Mouse (Mus musculus) lung, postnatal 14 days (tissue): ENCODE results near the gene Cep95.
"Not testable (repeated sequence)": the region's sequence is repeated elsewhere in the genome, so short reads cannot be mapped to it uniquely, and the experiment has no call there.

ENCODE experiments used
- DNase-seq: peaks from one replicate; pipeline ENCODE4 v3.0.0; 2021

Cep95 gene

GRCm38 (mm10) chr11:106788775-106789459 is at the start of gene Cep95, which contains the start of gene Ddx5:
TSS of gene Cep95 (plus strand) at chr11:106789252.
TSS of gene Ddx5 (minus strand) at chr11:106789185.
- DNase-seq, result peak; percentile 98

- DNase-seq, result not testable (repeated sequence)
Measured at GRCm38 (mm10) chr11:106740724-106741123, 48.3 kb upstream of the Cep95 start.

DNA sequence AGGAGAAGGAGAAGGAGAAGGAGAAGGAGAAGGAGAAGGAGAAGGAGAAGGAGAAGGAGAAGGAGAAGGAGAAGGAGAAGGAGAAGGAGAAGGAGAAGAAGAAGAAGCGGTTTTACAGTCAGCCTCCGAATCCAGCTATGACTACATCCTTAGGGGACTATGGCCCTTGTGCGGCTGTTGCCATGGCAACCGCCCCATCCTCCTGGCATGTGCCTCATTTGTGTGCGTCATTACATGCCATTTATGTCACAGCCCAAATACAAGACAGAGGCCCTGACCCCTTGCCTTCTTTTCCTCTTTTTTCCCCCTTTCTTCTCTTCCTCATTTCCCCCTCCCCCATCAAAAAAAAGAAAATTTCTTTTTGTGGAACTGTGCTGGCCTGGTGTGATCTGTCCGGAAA is 47.8 kb upstream of the Cep95 start:
- peak; percentile 23 for DNase-seq

- no peak for DNase-seq
Measured at GRCm38 (mm10) chr11:106741826-106742225, 47.2 kb upstream of the Cep95 start.

DNA sequence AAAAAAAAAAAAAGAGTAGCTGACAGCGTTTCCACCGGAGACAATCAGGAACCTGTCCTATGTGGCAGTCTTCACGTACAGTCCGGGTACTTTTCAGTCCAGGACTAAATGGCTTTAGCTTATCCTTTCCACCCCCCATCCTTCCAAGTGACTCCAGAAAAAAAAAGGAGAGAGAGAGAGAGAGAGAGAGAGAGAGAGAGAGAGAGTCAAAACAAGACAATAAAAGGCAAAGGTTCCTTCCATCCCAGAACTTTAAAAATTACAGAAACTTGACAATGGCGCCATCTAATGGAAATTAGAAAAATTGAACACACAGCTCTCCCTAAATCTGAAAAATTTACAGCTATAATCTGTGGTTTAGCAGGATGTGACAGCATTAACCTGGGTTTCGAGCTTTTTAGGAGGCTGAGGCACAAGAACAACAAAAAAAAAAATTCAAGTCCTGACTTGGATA is 46.6 kb upstream of the Cep95 start:
- no peak for DNase-seq

- DNase-seq, result no peak
Measured at GRCm38 (mm10) chr11:106744949-106745348, 44.1 kb upstream of the Cep95 start.

GRCm38 (mm10) chr11:106749557-106750120 is 39.4 kb upstream of the Cep95 start:
- DNase-seq, result not testable (repeated sequence)

DNA sequence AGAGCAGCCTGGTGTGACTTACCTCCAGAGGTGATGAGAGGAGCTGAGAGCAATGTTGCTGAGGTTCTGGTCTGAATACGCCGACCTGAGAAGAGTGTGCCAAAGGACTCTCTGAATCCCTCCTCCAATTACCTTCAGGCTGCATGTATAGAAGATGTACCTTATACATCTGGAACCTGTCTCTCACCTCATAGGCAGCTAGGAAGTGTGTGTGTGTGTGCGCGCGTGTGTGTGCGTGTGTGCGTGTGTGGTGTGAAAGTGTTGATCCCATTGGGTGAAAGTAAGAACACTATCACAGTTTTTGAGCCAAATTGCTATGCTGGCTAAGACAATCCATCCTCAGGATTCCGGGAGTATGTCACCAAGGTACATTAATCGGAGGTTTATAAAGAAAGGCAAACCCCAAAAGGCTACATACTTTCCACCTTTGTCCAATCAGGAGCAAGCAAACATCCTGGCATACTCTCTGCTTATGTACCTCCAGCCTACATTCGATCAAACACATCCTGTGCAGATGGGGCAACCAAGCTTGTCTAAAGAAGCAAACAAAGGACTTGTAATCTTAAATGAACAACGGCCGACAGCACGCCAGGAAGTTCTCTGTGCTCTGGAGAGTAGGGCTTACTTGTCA is 38.8 kb upstream of the Cep95 start, which contains the start of gene Pecam1:
TSS of gene Pecam1 (minus strand) at position 508 of the 631 bp plus-strand sequence.
- DNase-seq, result no peak

DNA sequence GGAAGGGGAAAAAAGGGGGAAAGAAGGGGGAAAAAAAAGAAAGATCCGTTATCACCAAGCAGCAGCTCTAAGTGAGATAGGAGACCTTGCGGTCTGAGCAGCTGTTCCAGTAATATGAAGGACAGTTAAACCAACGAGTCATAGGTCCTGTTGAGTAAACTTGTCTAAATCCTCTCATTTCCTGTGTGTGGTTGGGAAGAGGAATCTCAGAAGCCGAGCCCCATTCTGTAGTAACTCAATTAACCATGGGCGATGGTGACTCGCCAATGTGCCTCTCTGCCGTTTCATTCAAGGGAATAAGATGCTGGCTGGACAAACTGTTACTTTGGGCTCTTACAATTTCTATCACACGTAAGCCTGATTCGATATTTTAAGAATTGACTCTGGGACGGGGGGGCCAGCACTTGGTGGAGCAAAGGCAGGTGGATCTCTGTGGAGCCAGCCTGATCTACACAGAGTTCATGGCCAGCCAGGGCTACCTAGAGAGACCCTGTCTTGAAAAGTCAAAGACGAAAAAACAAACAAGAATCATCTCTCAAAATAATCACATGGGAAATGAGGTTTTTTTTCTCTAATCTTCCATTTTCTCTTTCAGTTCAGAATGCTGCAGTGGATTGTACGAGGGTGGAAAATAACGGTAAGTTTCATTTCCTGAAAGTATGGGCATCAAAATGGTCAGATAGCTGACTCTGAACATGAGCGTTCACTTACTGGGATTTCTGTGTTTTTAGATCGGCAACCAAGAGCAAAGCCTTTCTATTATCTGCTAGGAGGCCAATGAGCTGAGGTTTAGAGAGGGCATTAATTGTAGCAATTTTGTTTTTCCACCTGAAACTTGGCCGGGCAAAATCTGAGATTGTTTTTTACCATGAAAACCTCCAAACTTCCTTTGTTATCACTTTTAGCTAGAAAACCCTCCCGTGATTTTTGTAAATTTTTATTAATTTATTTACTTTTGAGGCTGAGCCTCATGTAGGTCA is 37.7 kb upstream of the Cep95 start, which contains the start of gene Milr1:
TSS of gene Milr1 (plus strand) at position 188 of the 980 bp plus-strand sequence.
- no peak for DNase-seq

DNA sequence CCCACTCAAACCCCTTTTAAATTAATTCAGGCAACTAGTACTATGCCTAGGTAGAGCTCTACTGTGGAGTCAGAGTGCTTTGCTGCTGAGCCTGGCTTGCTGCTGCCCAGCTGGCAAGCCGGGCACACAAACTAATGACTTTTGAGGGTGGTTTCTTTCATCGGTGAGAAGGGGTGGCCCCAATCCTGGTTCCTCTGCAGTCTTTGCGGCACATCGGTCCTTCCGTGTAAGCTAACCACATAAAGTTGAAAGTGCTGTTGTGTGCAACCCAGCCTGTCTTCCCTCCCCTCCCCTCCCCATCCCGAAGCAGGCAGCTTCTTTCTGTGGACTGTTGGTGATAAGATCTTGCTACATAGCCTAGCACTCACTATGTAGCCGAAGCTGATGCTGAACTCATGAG is 36.9 kb upstream of the Cep95 start:
- DNase-seq, result no peak

- no peak for DNase-seq
Measured at GRCm38 (mm10) chr11:106753314-106753713, 35.7 kb upstream of the Cep95 start.

GRCm38 (mm10) chr11:106755583-106755982 is 33.5 kb upstream of the Cep95 start:
- DNase-seq, result no peak

DNA sequence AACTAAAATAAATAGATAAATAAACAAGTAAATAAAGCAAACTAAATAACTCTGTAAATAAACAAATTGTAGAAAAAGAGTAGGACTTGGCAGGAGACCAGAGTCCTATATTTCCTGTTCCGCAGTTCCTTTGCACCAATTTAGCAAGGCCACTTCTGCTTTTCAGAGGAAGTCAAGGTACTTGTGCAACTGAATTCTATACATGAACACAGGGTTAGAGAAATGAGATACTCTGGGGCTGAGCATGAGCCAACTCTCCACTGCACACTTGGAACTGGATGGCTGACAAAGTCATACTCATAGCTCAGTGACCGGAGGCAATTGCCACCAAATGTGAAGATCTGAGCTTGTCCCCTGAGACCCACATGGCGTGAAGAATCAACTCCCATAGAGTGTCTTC is 30.0 kb upstream of the Cep95 start:
- no peak for DNase-seq

- DNase-seq, result no peak
Measured at GRCm38 (mm10) chr11:106760511-106760910, 28.5 kb upstream of the Cep95 start.

DNA sequence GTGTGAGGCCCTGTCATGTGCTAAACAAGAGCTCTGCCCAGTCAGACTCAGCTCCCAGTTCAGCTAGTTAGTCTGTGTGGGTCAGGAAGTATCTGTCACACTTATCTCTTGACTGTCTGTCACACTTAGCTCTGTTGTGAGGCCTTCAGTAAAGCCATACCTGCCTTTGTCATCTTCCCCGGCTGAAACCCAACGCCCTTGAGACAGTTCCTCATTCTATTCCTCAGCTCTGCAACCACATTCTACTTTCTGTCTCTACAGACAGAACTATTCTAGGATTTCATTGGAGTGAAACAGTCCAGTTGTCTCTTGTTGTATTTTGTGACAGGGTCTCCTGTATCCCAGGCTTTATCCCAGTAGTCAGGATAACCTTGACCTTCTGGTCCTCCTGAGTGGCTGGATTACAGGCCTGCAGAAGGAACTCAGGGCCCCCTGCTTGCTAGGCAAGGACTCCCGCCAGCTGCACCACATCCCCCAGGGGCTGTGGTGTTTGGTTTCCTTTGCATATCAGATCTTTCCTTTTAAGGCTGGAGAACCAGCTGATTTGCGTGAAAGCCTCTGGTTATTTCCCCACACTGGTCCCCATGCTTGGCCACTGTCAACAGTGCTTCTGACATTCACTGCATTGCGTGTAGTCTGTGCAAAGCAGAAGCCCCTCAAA is 26.8 kb upstream of the Cep95 start:
- peak; percentile 23 for DNase-seq

DNA sequence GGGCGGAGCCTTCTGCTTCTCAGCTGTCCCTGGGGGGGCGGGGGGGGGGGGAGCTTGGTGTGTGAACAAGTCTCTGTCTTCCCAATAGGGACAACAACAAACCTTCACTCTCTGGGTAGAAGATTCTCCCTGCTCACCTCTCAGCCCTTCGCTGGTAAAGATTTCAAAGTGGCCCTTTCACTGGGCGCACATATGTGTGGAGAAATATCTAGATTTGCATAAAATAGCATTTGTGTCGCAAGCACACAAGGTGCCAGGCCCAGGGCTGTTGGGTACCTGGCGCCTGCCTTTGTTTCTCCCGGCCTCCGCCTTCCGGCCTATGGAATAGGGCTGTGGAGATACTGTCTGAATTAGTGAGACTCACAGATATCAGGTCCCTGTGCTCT is 26.3 kb upstream of the Cep95 start:
- DNase-seq, result no peak

DNA sequence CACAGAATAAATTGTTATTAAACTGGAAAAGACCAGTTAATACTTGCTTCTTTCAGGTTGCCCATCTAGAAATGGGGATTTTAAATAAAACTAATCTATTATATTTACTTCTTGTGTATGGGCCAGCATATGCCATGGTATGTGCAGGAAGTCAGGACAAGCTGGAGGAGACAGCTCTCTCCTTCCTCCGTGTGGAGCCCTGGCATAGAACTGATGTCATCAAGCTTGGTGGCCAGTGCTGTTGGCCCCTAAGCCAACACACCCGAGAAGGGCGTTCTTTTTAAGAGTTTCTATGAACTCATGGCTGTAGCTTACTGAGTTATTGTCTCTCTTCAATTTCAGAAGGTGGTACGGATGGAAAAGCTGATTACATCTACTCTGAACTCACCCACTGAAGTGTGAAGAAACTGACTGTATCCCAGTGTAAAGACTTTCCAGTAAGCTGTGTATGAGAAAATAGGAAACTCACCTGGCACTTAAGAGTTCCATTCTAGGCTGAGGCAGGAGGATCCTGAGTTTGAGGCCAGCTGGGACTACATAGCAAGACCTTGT is 22.4 kb upstream of the Cep95 start:
- DNase-seq, result no peak

DNA sequence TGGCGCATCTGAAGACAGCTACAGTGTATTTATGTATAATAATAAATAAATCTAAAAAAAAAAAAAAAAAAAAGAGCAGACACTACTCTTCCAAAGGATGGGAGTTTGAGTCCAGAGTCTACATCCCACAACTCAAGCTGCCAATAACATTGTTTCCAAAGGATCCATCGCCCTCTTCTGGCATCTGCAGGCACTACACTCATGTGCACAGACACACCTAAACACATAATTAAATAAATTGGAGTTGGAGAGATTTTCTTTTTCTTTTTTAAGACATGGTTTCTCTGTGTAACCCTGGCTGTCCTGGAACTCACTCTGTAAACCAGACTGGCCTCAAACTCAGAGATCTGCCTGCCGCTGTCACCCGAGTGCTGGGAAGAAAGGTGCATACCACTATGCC is 21.5 kb upstream of the Cep95 start:
- DNase-seq, result no peak

DNA sequence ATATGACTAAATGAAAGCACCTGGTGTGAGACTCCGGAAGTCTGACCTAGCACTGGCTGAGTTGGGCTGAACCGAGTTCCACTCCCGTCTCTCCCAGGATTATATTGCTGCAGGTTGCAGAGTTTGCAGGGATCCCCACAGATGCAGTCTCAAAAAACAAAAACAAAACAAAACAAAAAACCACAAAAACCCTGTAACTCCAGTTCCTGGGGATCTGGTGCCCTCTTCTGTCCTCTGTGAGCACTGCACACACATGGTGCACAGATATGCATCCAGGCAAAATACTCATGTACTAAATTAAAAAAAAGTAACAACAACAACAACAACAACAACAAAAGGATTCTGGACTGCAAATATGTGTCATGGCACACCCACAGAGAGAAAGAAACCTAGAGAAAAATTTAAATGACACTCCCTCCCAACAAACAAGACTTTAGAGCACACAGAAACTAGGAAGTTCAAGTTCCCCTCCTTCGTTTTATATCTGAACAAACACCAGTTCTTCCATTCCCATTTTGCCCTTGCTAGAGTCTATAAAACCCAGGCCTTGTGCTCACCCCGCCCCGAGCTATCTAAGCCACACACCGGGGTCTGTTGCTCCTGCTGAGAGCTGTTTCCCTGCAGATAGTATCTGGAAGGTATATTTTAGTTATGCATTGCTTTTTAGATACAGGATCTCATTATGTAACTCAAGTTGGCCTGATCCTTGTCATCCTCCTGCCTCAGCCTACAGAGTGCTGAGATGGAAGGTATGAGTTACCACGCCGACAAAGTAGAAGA is 18.7 kb upstream of the Cep95 start:
- no peak for DNase-seq

GRCm38 (mm10) chr11:106773061-106773460 is 16.0 kb upstream of the Cep95 start:
- no peak for DNase-seq

- peak; percentile 35 for DNase-seq
Measured at GRCm38 (mm10) chr11:106776960-106777359, 12.1 kb upstream of the Cep95 start.
